Mouse (Mus musculus) frontal cortex, adult 2 months (tissue): ENCODE measurements at regions not wholly inside any gene's neighbourhood (a gene's known extent, or its start where the extent isn't known, plus 50 kb on each side); places are given as distances from the start of the nearest gene placed in this dataset.

Source experiments
- DNase-seq, 2 experiments: peaks; one replicate each; pipeline ENCODE4 v3.0.0; 2022; ENCODE audit warnings: low spot score in 1 of 2; ENCODE audit errors: extremely low spot score in 1 of 2

DNA sequence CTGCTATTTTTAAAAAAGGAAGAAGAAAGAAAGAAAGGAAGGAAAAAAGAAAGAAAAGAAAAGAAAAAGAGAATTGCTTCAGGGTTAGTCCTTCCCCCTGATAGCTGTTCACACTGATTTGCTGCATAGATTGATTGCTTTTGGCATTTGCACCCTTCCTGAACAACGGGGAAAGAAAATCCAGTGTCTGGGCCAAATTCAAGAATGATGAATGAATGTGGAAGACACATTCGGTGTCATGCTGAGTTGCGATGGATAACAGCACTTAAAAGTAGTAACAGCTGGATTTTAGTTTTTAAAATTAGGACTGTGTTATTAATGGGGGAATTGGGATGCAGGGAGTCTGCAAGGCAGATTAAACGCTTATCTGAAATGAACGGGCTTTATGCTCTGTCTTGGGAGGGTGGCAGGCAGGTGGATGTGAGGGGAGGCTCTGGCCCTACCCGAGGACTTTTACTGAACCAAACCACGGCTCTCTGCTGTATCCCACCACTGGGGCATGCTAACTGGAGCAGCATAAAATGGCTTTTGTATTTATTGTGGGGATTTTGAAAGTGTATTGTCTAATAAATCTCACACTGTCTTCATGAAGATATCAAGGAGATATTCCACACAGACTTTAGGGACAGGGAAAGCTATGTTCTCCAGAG, 114.4 kb downstream of the Lca5 start:
- DNase-seq = no peak

DNA sequence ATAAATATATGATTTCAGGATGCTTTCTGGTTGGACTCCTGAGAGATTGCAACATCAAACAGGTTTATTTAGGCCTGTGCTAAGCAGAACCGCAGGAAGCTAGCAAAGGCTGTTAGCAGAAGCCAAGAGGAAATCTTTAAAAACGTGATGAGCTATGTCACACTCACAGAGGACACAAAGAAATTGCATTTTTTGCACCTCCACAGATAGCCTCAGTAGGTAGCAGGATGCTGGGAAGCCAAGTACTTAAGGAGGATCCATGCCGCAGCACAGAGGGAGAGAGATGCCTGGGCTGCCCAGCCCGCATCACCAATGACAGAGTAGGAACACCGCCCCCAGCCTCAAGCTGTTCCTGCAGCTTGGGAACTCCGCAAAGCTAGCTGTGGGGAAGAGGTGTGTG, 115.0 kb downstream of the Lca5 start:
- DNase-seq = peak; percentile 87 to 90

GRCm38 (mm10) chr9:83324336-83324735, 116.6 kb downstream of the Lca5 start:
- DNase-seq = no peak

GRCm38 (mm10) chr9:83322991-83323583, 117.8 kb downstream of the Lca5 start:
- no peak for DNase-seq

GRCm38 (mm10) chr9:83321793-83322192, 119.1 kb downstream of the Lca5 start:
- DNase-seq = no peak

DNA sequence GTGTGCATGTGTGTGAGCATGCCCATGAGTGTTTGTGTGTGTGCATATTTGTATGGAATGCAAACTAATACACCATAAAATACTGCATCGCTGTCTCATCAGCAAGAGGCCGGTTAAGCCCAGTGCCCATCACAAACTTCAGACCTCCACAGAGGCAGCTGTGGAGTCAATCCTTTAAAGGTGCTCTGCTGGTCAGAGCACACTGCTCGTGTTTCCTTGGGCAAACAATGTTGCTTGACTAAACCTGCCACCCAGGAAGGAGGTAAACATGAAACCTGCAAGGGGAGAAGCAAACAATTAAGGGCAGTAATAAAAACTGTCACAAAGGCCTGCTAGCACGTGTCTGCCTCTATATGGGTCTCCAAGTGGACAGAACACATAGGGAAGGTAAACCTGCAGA, 120.1 kb downstream of the Lca5 start:
- no peak for DNase-seq

DNA sequence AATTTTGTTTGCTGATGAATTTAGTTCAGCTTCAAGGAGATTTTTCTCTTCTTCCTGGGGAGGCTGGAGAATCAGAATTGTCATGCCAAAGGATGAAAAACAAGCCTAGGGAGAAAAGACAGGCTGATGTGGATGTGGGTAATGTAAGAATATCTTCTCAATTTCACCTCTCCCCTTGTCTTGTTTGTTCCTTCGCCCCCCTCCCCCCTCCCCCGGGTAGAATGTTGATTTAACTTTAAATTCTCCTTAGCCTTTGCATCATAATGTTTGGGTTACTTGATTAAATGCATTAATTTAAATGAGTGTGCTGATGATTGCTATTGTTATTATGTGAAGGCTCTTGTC, 124.1 kb downstream of the Lca5 start:
- DNase-seq = no peak

DNA sequence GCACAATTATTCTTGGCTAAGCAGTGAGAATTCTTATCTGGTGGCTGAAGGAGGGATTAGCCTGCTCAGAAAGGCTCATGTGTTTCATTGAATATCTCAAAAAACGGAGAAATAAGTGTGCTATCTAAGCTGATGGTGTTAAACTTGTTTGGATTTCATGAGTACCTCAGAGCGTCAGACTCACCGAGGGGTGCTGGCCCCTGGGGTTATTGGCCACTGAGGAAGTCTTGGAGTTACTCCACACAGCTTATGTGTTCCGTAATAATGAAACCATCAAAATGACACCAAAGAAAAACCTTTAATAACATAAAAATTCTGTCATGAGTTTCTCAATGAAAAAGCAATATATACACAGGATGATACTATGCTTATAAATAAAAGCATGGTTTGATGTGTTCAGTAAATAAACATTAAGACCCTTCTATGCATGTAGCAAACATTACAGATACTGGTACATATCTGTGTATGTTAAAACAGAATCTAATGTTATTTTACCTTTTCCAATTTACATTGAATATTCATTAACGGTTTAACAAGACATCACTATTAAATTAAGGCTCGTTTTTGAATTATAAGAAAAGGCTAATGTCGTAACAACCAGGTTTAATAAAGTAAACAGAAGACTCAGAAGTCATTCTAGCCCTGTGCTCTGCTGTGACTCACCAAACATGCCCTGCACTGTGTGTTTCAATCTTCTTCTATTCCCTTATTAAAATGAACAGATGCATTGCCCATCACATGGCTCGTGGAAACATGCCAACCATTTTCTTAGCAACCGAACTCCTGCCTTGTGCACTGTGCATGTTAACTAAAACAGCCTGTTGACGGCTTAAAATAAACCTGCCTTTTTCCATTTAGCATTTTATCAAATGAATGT, 124.7 kb downstream of the Lca5 start:
- peak; percentile 82 to 88 for DNase-seq

DNA sequence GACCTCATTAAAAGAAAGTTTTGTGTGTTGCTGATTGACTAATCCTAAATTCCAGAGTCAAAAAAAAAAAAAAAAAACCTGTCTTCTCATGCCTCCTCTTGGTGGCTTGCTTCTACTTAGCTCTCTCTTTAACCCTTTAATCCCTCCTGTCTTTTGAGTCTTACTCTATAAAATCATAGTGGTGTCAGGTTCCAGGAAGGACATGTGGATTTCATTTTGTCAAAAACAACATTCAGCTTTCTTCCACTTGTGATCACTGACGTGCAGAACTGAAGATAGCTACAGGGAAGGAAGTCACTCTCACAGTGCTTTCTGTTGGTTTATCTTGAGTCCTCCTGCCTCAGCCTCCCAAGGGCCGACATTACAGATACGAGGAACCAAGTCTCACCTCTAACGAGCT, 132.2 kb downstream of the Lca5 start:
- no peak for DNase-seq

- DNase-seq = no peak
Measured at GRCm38 (mm10) chr9:83308092-83308491, 132.8 kb downstream of the Lca5 start.

DNA sequence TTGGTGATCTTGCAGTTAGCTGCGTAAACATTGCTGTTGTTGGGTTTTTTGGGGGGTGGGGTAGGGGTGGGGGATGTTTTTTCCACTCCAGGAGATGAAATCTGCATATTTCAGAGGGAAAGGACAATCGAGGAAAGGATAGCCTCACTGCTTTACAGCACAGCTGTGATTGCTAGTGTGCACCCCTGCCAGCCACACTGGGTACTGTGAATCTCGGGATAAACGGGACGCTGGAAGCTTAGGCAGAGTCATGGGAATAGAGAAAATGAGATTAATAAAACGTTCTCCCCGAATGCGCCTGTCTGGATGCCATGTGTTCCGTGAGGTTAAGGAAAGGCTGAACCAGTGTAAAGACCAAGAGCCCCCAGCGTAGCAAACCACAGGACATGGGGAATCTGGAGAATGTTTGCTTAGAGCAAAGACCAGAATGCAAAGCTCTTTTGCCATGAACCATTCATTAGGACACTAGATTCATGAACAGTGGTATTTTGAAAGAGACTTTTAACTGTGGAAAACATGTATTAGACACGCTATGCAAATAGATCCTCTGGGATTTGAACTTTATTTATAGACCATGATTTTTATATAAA, 133.5 kb downstream of the Lca5 start:
- no peak for DNase-seq

DNA sequence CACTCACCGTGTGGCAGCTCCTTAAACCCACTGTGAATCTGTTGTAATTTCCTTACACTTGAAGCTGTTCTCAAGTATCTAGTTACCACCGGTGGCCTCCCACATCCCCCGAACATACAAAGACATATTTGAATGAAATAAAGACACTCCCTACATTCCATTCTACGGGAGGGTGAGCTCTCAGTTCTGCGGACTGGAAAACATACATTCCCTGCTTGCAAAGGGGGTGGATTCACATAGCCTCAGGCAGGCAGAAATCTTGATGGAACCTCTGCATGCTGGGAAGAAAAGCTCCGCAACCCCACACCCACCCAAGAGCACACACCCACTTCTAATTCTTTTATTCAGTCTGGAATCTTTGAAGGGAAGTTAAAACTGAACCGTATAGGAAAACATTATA, 136.0 kb downstream of the Lca5 start:
- DNase-seq = no peak

DNA sequence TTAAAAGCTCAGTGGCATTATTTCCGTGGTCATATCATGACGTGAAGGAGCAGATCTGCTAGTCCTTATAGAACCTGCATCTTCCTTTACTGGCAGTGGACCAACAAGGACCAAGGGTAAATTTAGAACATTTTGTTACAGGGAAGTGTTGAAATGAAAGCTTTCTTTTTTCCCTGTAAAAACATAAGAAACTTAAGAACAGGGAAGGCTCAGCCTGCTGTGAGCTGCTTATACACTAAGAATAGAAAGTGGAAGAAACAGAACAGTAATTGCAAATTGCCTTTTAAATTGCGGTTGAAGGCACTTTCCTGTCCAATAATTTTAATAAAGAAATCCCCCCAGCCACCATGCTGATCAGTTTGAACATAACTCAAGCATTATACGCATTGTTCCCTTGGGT, 140.4 kb downstream of the Lca5 start:
- DNase-seq = peak in 1 of 2 experiments; percentile 22

DNA sequence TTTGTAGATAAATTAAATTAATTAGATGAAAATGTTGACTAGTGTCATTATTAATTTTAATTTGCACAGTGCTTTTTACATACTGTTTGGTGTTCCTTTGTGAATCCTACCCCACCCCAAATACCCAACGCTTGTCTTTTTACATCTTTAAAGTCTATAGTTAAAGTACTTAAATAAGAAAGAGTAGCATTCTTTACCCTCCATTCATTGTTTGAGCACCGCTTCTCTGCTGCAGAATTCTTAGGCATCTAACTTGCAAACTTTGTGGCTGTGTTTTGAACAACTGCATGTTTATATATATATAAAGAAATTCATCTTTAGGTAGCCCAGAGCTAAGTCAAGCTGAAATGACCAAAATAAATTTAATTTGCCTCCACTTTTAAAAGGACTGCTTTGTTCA, 140.9 kb downstream of the Lca5 start:
- no peak for DNase-seq

GRCm38 (mm10) chr9:83299623-83300022, 141.3 kb downstream of the Lca5 start:
- DNase-seq = no peak

DNA sequence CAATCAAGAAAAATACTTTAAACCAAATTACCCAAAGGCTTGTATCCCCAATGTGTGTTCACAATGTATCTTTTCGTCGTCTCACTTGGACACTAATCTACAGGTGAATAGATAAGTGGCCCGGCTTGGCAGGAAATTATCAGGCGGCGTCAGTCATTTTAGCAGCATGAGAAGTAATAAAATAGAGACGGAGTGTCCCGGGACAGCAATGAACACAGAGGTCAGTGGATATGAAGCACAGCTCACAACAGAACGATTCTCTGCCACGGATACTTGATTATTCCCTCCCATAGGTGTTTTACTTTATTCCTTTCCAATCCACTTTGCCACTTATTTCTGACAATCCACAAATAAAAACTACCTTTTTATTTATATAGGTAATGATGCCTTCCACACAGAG, 145.5 kb downstream of the Lca5 start:
- no peak for DNase-seq

DNA sequence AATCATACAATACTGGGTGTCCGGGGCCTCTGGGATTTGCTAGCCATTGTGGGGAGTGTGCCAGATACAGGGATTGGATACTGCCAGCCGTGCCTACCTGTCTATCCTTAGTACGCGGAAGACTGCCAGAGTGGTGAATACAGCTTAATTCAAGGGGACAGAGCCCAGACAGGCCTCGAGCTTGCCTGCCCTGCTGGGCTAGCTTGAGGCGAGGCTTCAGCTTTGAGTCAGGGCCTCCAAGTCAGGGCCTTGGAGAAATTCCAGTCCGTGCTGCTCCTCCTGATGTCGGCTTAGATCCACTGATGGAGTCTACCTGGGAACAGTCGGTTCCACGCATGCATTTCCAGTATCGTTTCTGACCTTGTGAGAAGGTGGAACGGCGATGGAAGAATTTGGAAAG, 146.5 kb downstream of the Lca5 start:
- DNase-seq = no peak

GRCm38 (mm10) chr9:83284097-83284496, 137.6 kb upstream of the Hmgn3 start:
- no peak for DNase-seq

- no peak for DNase-seq
Measured at GRCm38 (mm10) chr9:83283662-83284061, 137.2 kb upstream of the Hmgn3 start.

- DNase-seq = no peak
Measured at GRCm38 (mm10) chr9:83283249-83283648, 136.8 kb upstream of the Hmgn3 start.

DNA sequence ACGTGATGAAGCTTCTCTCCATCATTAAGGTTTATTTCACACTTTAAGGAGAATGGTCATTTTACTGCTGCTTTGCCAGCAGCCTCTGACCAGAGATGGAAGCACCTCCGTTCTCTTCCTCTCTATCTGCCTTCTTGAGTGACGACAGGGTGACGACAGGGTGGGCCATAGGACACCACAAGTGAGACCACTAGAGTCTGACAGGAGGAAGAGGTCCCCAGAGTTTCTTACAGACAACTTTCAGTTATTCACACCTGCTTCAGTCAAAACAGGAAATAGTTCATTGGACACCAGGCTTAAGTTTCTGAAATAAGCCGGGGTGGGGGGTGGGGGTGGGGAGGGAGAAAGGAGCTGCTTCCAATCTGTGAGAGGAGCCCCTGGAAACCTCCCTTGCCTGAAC, 131.3 kb upstream of the Hmgn3 start:
- DNase-seq = no peak

- DNase-seq = no peak
Measured at GRCm38 (mm10) chr9:83277356-83277755, 130.9 kb upstream of the Hmgn3 start.
